In genomic region chr6:100332479-100332878, GRCm38 (mm10) we compare ENCODE assay signal across 23 mouse cellular contexts.
"Had no signal": no experiment of that assay in that cellular context is flagged by ENCODE, and none has a peak within 500 bp of the region (broad histone marks: within the 10 kb centered on the region; RNA-seq: fewer than 3 reads in every experiment).

No protein-coding gene starts in this region.

- H3K4me3 ChIP-seq: intestine, embryonic 15.5 days; limb, embryonic 12.5 days; limb, embryonic 15.5 days; midbrain, embryonic 13.5 days; neural tube, embryonic 12.5 days; neural tube, embryonic 15.5 days; stomach, embryonic 15.5 days had no signal

- ATAC-seq: intestine, embryonic 15.5 days; liver, postnatal 0 days; lung, postnatal 0 days; midbrain, embryonic 13.5 days; midbrain, embryonic 16.5 days had no signal

- H3K9me3 ChIP-seq: intestine, embryonic 15.5 days; limb, embryonic 12.5 days; limb, embryonic 15.5 days; midbrain, embryonic 13.5 days; neural tube, embryonic 12.5 days; neural tube, embryonic 15.5 days; stomach, embryonic 15.5 days had no signal

- H3K27me3 ChIP-seq: stomach, embryonic 15.5 days had no signal

- H3K9ac ChIP-seq: intestine, embryonic 15.5 days; limb, embryonic 12.5 days; limb, embryonic 15.5 days; liver, embryonic 14.5 days; liver, postnatal 0 days; lung, embryonic 14.5 days; midbrain, embryonic 13.5 days; neural tube, embryonic 12.5 days; neural tube, embryonic 15.5 days; stomach, embryonic 15.5 days had no signal

- H3K27ac ChIP-seq: intestine, embryonic 15.5 days; kidney, postnatal 0 days; limb, embryonic 12.5 days; limb, embryonic 15.5 days; liver, embryonic 14.5 days; macrophage; midbrain, embryonic 13.5 days; neural tube, embryonic 12.5 days; neural tube, embryonic 15.5 days; stomach, embryonic 15.5 days had no signal

- H3K4me2 ChIP-seq: intestine, embryonic 15.5 days; limb, embryonic 12.5 days; limb, embryonic 15.5 days; liver, embryonic 11.5 days; lung, embryonic 14.5 days; midbrain, embryonic 13.5 days; neural tube, embryonic 12.5 days; neural tube, embryonic 15.5 days; stomach, embryonic 15.5 days had no signal

- H3K36me3 ChIP-seq: intestine, embryonic 15.5 days; limb, embryonic 12.5 days; limb, embryonic 15.5 days; midbrain, embryonic 13.5 days; neural tube, embryonic 12.5 days; neural tube, embryonic 15.5 days; stomach, embryonic 15.5 days had no signal

- DNase-seq: kidney, adult 18-20 months; layer of hippocampus, postnatal 36 days; left cerebral cortex, postnatal 4 days; liver, postnatal 0 days; lung, embryonic 14.5 days; retina, postnatal 1 day; right cerebral cortex, postnatal 25 days; spleen, adult 18-20 months; thymus, adult 18-20 months; thymus, postnatal 36 days had no signal
